Mouse (Mus musculus) spleen, postnatal 10 days (tissue): Measurements from ENCODE around the gene Btbd35f19.
A peak's percentile ranks its signal among the peaks of the same experiment; 100 is the strongest.
"Not testable (repeated sequence)": the region's sequence is repeated elsewhere in the genome, so short reads cannot be mapped to it uniquely, and the experiment has no call there.

Source experiments
- DNase-seq, 2 experiments: peaks; one replicate each; pipeline ENCODE4 v3.0.0; 2021 to 2022; ENCODE audit warnings: low spot score in 2 of 2

The Btbd35f19 gene

DNA sequence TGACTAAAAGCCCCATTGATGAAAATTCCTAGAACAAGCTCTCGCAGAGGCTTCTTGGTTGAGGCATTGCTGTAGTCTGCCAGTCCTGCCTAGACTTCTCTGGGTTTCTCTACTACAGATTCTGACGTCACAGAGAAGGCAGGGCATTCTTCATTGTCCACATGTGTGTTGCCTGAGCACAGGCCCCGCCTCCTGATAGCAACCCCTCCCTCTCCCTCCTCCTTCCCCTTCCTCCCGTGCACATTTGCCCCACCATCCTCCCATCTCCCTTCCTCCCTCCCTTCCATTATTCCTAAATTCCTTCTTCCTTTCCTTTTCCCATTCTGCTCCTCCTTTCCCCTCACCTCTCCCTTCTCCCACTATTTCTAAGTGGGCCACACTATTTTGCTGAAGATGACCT lies at the start of gene Btbd35f19:
Gene Btbd35f19, minus strand, starts transcription at position 101 of the 400 bp plus-strand sequence.
- not testable (repeated sequence) for DNase-seq

GRCm38 (mm10) chrX:31341924-31342323 lies 41.8 kb downstream of the Btbd35f19 start:
- DNase-seq: peak in 1 of 2 experiments; percentile 4

DNA sequence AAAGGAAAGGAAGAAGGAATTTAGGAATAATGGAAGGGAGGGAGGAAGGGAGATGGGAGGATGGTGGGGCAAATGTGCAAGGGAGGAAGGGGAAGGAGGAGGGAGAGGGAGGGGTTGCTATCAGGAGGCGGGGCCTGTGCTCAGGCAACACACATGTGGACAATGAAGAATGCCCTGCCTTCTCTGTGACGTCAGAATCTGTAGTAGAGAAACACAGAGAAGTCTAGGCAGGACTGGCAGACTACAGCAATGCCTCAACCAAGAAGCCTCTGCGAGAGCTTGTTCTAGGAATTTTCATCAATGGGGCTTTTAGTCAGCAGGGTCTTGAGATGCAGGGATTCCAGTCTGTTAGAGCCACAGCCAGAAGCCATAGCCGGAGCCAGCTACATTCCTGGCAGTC lies 47.6 kb downstream of the Btbd35f19 start, which contains the start of gene Btbd35f26:
Gene Btbd35f26, plus strand, starts transcription at position 301 of the 400 bp plus-strand sequence.
- DNase-seq: not testable (repeated sequence)
